Mouse (Mus musculus) layer of hippocampus, adult 2 months (tissue): ENCODE measurements around the gene Pfdn6. TPM values are rescaled to one million over a fixed set of nuclear protein-coding genes. Genes with fewer than 3 reads are reported as not detected.

Source experiments
- DNase-seq, 2 experiments: peaks; one replicate each; pipeline ENCODE4 v3.0.0; 2022; ENCODE audit warnings: low spot score in 2 of 2
- H3K27ac ChIP-seq: fragments of 200-600 bp; 2 replicates; pipeline ENCODE4 v1.8.1; 2022
- H3K4me3 ChIP-seq: fragments of 200-600 bp; 2 replicates; pipeline ENCODE4 v1.8.1; 2022; ENCODE audit warnings: mild to moderate bottlenecking
- CTCF ChIP-seq: fragments of 200-600 bp; conservative IDR thresholded peaks from 2 replicates; pipeline ENCODE4 v1.8.1; 2022; ENCODE audit warnings: antibody characterized with exemption, mild to moderate bottlenecking, moderate library complexity
- total RNA-seq, 2 experiments: library from RNA; stranded (reverse); gene quantifications; 2 replicates each; pipeline ENCODE4 v1.2.3; 2021

The Pfdn6 gene
- total RNA-seq, 2 experiments from 2014 or later: 86.5 to 97.4 TPM

DNA sequence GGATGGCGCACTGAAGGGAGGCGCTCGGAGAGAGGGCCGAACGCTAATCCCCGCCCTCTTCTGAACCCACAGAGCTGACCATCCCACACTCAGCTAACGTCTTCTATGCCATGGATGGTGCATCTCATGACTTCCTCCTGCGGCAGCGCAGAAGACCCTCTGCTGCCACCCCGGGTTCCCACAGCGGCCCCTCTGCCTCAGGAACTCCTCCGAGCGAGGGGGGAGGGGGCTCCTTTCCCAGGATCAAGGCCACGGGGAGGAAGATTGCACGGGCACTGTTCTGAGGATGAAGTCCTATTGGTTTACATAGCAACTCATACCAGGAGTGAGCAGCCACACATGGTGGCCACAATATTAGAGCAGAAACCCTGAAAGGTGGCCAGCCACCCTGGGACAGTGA lies 3.1 kb downstream of the Pfdn6 start:
- DNase-seq: no peak
- no peak overlapping the region for H3K27ac ChIP-seq
- no peak overlapping the region for H3K4me3 ChIP-seq
- TF ChIP-seq CTCF: no peak

DNA sequence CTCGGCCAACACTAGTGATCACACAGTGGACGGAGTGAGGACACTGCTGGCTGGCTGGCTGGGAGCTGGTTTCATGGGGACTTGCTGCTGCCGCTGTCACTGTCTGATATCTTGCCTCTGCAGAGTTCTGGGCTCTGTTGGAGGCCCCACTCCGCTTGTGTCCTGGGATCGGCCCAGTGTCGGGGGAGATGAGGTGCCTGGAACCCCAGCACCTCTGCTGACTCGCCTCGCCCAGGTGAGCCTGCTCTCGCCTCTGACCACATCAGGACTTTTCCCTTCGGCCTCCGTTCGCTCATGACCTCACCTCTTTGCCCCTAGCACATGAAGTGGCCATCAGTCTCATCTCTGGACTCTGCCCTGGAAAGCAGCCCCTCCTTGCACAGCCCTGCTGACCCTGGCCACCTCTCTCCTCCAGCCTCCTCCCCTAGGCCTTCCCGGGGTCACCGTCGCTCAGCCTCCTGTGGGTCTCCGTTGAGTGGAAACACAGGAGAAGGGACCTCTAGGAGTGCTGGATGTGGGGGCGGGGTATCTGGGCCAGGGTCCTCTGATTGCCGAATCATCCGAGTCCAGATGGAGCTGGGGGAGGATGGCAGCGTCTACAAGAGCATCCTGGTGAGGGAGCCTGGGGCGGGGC lies 4.6 kb downstream of the Pfdn6 start:
- TF ChIP-seq CTCF: no peak
- no peak for DNase-seq
- Histone ChIP-seq H3K4me3 (no peak overlapping the region), H3K27ac (peak overlapping the region; percentile 51; the same call in 1 of the 2 replicates)

DNA sequence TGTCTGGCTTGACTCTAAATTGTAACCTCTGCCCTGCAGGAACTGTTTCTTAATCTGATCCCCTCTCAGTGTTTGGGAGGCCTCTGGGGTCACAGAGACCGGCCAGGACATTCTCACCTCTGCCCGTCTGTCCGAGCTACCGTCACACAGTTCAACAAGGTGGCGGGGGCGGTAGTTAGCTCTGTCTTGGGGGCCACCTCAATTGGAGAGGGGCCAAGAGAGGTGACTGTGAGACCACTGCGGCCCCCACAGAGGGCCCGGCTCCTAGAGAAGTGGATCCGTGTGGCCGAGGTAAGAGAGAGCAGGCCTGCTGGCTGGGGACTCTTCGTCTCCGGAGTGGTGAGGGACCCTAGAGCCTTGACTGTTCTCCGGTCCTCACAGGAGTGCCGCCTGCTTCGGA lies 7.2 kb downstream of the Pfdn6 start:
- no peak for TF ChIP-seq CTCF
- DNase-seq: no peak
- H3K27ac ChIP-seq: no peak overlapping the region
- no peak overlapping the region for H3K4me3 ChIP-seq

DNA sequence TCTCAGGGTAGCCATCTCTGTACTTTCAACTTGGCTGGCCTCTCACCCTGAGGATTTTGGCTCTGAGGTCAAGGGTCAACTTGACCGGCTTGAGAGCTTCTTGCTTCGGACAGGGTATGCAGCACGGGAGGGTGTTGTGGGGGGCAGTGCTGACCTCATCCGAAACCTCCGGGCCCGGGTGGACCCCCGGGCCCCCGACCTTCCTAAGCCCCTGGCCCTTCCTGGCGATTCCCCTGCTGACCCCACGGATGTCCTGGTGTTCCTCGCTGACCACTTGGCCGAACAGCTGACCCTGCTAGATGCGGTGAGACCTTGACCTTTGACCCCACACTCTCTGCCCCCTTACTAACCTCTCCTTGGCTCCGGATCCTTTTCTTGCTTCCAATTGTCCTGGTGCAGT lies 7.7 kb downstream of the Pfdn6 start:
- Histone ChIP-seq H3K4me3 (no peak overlapping the region), H3K27ac (no peak overlapping the region)
- DNase-seq: no peak
- TF ChIP-seq CTCF: no peak

DNA sequence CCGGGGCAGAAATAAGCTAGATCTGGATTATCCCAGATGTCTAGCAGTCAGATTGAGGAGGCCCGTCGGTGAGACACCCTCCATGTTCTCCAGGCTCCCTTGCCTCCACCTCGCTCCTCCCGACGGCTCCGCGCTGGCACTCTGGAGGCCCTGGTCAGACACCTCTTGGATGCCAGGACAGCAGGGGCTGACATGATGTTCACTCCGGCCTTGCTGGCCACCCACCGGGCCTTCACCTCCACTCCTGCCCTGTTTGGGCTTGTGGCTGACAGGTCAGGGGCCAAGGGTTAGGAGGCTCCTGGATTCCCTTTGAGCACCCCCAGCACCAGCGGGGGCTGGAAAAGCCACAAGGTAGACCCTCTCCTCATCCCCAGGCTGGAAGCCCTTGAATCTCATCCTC lies 8.2 kb downstream of the Pfdn6 start:
- DNase-seq: no peak
- H3K27ac ChIP-seq: no peak overlapping the region
- H3K4me3 ChIP-seq: no peak overlapping the region
- TF ChIP-seq CTCF: no peak

DNA sequence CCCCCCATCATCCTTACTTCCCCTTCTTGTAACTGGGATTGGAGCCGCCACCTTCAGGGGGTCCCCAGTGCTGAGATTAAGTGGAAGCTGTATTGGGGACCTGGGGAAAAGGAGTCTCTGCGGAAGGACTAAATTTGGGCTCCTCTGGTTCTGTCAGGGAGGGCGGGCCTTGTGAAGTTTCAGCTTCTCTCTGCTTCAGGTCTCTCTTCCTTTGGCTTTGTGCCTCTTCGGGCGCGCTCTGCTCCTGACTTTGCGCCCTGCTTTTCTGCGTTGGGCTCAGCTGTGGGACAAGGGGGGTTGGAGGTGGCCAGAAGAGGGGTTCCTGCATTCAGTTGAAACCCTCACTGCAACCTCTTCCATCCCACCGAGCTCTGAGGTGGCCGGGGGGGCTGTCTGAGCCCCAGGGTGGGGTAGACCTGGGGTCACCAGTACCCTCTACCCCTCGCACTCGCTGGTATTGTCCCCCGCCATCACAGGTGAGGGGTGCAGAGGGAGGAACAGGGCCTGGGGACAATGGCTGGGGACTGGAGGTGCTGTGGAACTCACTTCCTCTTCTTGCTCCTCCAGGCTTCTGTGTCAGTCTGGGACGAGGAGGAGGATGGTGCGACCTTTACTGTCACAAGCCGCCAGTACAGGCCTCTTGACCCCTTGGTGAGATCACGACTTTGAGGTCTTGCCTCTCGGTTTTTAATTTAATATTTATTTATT lies 8.8 kb downstream of the Pfdn6 start:
- DNase-seq: no peak
- H3K4me3 ChIP-seq: peak overlapping the region; percentile 77
- no peak for TF ChIP-seq CTCF
- peak overlapping the region; percentile 96 for H3K27ac ChIP-seq

DNA sequence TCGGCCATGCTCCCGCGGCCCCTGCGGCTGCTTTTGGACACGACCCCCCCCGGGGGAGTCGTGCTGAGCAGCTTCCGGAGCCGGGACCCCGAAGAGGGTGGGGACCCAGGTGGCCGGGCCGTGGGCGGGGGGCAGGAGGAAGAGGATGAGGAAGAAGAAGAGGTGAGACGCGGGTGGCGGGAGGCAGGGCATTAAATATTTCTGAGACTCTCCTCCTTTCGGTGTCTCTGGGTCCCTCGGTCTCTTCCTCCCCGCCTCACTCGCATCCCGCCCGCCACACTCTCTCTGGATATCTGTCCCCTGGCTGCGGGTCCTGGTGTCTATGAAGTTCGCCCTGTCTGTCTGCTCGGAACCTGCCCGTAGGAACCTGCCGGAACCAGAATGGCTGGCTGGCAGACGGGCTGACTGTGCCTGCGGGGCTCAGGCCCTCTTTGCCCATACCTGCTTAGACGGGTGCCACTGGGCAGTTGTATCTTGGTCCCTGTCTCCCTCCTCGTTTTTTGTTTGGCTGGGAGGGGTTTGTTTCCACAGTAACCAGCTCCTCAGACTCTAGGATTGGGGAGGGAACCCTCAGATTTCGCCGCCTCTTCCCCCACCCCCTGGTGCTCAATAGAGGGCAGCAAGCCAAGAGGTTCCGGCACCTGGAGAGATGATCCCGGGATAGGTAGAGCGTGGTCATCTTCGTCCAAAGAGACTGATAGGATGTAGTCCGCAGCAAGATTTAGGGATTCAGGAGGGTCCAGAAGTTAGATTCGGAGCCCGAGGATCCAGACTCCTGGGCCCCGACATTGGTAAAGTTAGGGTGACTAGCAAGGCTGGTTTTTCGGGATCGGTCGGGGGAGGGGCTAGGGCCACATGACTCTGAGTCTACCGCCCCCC lies 9.6 kb downstream of the Pfdn6 start:
- TF ChIP-seq CTCF: no peak
- Histone ChIP-seq H3K27ac (peak overlapping the region; percentile 96), H3K4me3 (peak overlapping the region; percentile 77)
- DNase-seq: peak; percentile 69 to 74

DNA sequence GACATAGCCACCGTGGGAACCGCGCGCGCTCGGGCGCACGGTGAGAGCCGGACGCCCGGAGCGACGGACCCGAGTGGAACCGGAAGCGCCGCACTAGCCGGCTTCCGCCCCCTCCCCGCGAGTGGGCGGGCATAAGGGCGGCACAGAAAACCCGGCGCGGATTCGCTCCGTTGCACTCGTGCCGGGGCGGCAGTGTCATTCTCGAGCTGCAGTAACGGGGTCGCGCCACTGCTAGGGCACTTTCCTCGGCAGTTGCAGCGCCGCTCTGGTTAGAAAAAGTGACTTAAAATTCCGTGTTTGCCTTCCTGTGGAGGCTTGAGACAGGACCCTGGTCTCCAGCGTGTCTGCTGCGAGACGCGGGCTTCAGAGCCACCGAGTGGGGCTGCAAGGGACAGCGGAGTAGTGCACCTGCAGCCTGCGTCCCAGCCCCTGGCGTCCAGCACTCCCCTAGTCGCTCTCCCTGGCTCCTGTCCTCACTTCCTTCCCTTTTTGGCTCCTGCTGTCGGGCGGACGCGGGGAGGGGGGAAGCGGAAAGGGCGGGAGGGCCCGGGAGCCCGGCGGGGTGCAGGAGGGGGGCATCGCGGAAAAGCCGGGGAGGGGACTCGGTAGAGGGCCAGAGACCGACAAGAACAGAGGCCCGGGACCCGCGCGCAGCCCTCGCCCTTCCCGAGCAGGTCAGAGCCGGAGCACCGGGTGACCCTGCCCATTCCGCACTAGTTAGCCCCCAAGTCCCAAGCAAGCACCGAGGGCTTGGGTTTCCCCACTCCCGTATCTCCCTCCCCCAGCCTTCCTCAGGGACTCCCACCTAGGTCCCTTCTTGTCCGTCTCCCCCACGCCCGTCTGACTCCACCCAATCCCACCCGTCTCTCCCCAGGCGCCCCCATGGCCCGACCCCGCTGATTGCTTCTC lies 10.5 kb downstream of the Pfdn6 start, which contains the start of gene Rgl2:
Gene Rgl2, plus strand, starts transcription at position 173 of the 909 bp plus-strand sequence.
- peak; percentile 91 to 95 for DNase-seq
- H3K4me3 ChIP-seq: peak within 1 kb of the TSS; percentile 77
- peak; percentile 70 for TF ChIP-seq CTCF
- H3K27ac ChIP-seq: peak within 1 kb of the TSS; percentile 96

DNA sequence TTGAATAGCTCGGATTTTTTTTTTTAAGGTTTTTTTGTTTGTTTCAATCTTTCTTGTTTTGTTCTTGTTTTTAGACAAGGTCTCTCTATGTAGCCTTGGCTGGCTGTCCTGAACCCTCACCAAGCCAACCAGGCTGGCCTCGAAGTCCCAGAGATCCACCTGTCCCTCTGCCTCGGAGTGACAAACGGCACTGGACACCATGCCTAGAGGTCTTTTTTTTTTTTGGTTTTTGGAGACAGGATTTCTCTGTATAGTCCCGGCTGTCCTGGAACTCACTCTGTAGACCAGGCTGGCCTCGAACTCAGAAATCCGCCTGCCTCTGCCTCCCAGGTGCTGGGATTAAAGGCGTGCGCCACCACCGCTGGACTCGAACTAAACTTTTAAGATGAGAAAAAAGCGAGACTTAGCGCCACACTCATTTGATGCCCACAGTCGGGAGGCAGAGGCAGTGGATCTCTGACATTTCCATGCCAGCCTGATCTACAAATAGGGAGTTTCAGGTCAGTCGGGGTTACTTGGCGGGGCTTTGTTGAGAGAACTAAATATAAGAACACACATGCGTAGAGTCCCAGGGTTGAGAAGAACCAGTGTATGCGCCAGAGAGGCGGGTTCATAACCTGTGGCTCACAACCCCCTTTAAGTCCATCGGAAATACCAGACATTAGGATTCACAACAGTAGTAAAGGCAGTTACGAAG lies 11.7 kb downstream of the Pfdn6 start:
- no peak for TF ChIP-seq CTCF
- H3K27ac ChIP-seq: peak overlapping the region; percentile 96
- H3K4me3 ChIP-seq: peak overlapping the region; percentile 77
- no peak for DNase-seq

DNA sequence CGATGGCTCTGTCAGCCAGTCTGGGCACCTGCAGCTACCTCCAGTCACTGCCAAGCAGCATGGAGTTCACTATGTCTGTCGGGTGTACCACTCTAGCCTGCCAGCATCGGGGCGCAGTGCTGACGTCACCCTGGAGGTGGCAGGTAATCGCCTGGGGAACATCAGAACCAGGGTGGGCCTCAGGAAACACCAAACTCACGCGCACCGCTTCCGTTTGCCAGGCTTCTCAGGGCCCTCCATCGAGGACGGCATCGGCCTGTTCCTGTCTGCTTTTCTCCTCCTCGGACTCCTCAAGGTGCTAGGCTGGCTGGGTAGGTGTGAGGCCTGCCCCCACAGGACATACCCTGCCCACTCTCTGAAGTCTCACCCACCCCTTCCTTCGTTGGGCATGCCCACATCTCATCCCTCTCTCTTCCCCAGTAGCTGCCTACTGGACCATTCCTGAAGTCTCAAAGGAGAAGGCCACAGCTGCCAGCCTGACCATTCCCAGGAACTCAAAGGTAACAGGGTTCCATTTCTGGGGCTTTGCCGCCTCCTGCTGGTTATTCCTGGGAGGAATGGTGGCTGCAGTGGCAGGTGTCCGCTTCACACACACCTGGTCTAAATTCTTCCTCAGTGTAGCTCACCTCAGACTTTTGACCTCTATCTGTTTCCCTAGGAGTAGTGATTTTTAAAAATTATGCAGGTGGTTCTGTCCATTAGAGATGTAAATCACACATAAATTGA lies 13.8 kb downstream of the Pfdn6 start:
- DNase-seq: no peak
- Histone ChIP-seq H3K4me3 (no peak overlapping the region), H3K27ac (no peak overlapping the region)
- TF ChIP-seq CTCF: peak; percentile 57
